Mouse (Mus musculus) cerebral cortex, adult 2 months (tissue): ENCODE measurements around the gene A2ml1.

Experiments
- WGBS: fragments of 180-500 bp; shearing (Covaris S2); methylation state at CpG from one replicate; pipeline ENCODE4 v1.1.7; 2018; 5-methylcytosine and 5-hydroxymethylcytosine counted together

A2ml1 gene

DNA sequence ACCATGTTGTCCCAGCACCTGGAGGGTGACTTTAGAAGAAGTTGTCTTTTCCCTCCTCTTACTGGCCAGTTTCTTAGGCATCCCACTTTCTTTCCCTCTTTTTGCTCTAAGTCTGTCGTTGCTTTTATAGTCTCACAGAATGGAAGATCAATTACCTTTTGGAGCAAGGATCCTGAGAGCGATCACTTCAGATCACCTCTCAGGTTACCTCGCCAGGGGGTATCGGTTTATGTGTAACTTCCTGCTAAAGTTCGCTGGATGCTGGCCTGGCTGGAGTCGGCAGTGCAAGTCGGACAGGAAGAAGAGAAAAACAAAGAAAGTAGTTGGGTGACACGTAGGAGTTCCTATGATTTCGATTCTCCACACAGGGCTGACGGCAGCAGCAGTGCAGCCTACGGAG is at the start of gene A2ml1:
A2ml1 (minus strand) TSS at position 101 of the 400 bp plus-strand sequence.
- WGBS: 79% methylated on average over 11 of the region's 11 CpGs

DNA sequence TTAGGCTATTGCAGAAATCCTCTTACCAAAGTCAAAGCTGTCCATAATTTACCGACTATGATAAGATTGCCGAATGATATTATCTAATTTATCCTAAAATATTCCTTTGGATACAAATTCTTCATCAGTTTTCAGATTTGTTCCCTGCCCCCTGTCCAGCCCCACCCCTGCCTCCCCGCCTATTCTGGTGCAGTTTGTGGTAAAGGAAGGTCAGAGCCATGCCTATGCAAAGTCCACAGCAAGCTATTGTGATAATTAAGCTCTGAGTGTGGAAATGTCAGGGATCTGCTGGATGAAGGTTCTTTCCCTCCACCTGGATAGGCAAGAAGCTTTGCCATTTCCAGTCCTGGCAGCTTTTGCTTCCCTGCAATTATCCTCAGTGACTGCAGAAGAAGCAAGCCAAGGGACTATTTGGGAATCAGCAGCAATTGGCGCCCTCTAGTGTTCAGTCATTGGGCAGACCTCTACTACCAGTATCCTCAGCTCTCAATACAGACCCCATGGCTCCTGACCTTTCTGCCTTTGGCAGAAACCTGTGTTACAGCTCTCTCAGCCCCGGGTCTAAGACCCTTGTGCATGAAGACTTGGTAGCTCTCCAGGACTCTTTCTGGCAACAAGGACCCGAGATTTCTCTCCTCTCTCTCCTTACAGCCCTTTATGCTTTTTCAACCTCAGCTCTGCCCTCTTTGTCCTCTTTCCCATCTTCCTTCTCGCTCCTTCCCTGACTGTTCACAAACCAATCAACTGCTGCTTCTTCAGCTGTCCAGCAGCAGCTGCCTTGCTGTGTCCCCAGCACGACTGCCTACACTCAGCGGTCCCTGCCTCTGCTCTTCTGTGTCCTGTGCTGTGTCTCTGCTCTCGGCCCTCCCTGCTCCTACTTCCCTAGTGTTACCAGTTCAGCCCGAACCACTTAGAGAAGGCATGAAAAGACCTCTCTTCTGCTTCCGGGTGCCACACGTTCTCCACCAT is 48.6 kb upstream of the A2ml1 start:
- WGBS: 39% methylated on average over 13 of the region's 13 CpGs

DNA sequence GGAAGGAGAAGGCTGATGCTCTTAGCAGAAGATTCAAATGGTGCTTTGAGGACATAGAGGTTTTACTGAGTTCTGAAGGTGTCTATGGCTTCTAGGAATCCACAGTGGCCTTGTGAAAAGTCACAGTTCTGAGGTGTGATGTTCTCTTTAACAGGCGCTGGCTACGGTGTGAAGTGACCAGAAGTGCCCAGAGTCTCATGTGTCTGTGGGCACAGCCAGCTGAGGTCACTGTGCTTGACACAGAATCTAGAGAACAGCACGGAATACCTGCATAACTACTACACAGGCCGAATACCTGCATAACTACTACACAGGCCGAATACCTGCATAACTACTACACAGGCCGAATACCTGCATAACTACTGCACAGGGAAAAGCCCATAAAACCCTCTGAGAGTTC is 43.8 kb upstream of the A2ml1 start:
- 99% methylated on average over 6 of the region's 6 CpGs for WGBS

- 48% methylated on average over 4 of the region's 4 CpGs for WGBS
Observed at GRCm38 (mm10) chr6:128624425-128624824, 43.0 kb upstream of the A2ml1 start.

DNA sequence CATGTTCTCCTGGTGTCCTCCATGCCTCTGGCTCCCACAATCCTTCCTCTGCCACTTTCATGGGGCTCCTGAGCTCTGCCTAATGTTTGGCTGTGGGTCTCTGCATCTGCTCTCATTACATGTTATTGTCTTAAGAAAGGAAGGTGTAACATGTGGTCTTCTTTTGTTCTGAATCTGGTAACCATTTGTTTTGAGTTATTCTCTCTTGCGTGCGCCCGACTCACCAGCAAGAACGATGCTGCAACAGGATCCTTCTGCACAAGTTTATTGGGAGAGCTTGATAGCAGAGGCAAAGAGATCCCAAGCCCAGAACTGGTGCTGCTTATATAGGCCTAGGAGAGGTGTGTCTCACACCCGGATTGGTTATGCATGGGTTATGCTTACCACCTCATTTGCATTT is 42.0 kb upstream of the A2ml1 start, which contains the start of gene Klrb1a:
Klrb1a (minus strand) TSS at position 101 of the 400 bp plus-strand sequence.
- 96% methylated on average over 5 of the region's 5 CpGs for WGBS

DNA sequence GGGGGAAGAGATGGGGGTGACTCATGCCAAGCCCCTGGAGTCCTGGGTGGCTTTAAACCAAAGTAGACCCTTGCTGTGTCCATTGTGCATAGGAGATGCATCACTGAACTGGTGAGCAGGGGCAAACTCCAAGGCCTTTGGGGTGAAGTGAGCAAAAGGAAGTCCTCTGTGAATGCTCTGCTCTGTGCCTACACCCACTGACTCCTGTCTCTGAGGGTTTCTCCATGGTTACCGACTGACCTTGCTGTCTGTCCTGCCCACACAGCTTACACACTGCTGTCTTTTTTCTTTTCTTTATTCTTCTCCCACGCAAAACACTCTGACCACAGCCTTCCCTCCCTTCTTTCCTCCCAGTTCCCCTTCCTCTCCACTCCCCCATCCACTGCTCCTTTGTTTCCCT is 41.3 kb upstream of the A2ml1 start:
- whole genome bisulfite sequencing: 47% methylated on average over 2 of the region's 2 CpGs

DNA sequence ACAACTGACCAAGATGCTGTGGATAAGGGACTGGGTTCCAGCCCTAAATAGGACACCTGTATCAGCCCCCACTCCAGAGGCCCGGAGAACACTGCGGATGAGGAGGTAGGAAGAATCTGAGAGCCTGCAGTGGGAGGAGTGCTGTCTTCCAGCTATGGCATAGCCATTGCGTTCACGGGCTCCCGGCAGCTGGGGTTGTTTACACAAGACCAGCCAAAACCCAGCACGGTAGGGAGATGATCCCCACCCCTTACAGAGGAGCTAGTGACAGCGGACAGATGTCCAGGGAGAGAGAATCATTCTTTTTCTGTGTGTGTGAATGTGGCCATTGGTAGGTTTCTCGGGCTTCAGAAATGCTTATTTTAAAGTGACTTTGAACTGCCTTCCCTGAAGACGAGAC is 24.9 kb upstream of the A2ml1 start:
- 66% methylated on average over 9 of the region's 9 CpGs for WGBS

GRCm38 (mm10) chr6:128604512-128604911 is 23.1 kb upstream of the A2ml1 start:
- WGBS: 23% methylated on average over 5 of the region's 5 CpGs

DNA sequence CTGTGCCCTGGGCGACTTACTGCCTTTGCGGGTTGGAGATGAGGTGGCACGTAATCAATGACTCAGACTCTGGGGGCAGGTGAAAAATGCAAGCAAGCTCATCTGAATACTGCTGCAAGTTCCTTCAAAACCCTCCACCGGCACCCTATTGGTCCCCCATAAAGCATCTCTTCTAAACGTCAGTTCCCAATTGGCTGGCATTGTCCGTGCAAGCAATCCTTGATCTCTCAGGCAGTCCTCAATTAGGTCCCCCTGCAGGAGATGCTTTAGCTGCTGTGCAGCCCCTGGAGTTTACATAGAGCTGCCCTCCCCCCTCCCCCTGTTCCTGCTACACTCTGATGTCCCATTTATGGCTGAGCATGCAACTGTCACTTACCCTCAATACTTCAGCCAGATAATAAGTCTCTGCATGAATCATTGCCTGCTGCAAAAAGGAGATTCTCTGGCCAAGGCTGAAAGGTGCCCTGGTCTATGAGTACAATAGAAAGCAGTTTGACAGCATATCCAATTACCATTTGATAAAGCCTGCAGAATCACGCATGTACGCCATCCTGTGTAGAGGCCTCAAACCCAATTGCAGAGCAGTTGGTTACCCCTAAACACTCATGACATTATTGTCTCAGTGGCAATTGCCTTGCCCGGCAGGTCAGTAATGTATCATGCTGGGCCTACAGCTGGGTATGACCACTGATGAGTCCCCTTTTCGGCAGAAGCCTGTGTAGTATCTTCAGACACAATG is 21.2 kb upstream of the A2ml1 start:
- 58% methylated on average over 10 of the region's 10 CpGs for WGBS

- WGBS: 34% methylated on average over 3 of the region's 3 CpGs
Observed at GRCm38 (mm10) chr6:128602026-128602425, 20.6 kb upstream of the A2ml1 start.

- WGBS: 64% methylated on average over 4 of the region's 4 CpGs
Observed at GRCm38 (mm10) chr6:128599555-128599954, 18.1 kb upstream of the A2ml1 start.

DNA sequence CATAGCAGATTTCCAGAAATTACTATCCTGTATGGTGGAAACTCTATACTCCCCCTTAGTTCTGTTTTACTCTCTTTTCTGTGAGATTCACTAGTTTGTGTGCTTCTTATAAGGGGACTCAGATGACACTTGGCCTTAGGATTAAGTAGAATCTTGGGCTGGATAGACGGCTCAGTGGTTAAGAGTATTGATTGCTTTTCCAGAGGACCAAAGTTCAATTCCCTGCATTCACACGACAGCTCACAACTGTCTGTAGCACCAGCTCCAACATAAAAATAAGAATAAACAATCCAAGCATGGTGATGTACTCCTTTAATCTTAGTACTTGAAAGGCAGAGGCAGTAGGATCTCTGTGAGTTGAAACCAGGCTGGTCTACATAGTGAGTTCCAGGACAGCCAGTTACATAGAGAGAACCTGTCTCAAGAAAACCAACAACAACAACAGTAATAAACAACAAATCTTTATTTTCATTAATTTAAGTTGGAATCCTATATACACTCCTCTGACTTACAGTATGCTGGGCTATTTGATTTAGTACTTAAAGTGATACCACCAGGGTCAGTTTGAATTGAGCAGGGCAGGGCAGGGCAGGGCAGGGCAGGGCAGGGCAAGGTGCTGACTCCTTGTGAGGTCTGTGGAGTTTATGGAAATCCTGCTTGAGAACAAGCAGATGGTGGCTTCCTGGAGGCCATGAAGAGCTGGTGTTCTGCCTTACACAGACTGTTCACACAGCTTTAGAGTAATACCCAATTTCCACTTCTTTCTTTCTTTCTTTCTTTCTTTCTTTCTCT is 17.0 kb upstream of the A2ml1 start:
- WGBS: 86% methylated on average over 2 of the region's 2 CpGs

GRCm38 (mm10) chr6:128597121-128597522 is 15.7 kb upstream of the A2ml1 start:
- WGBS: 11% methylated on average over 9 of the region's 9 CpGs

GRCm38 (mm10) chr6:128594651-128595050 is 13.2 kb upstream of the A2ml1 start:
- 80% methylated on average over 9 of the region's 9 CpGs for WGBS

- 65% methylated on average over 4 of the region's 4 CpGs for WGBS
Observed at GRCm38 (mm10) chr6:128589426-128589825, 8.0 kb upstream of the A2ml1 start.

GRCm38 (mm10) chr6:128587619-128588018 is 6.2 kb upstream of the A2ml1 start:
- 91% methylated on average over 6 of the region's 6 CpGs for WGBS

- 67% methylated on average over 11 of the region's 11 CpGs for WGBS
Observed at GRCm38 (mm10) chr6:128585642-128586245, 4.3 kb upstream of the A2ml1 start.

- WGBS: 34% methylated on average over 10 of the region's 10 CpGs
Observed at GRCm38 (mm10) chr6:128584070-128584660, 2.8 kb upstream of the A2ml1 start.

- 87% methylated on average over 9 of the region's 9 CpGs for WGBS
Observed at GRCm38 (mm10) chr6:128577301-128577700, 4.1 kb downstream of the A2ml1 start.

DNA sequence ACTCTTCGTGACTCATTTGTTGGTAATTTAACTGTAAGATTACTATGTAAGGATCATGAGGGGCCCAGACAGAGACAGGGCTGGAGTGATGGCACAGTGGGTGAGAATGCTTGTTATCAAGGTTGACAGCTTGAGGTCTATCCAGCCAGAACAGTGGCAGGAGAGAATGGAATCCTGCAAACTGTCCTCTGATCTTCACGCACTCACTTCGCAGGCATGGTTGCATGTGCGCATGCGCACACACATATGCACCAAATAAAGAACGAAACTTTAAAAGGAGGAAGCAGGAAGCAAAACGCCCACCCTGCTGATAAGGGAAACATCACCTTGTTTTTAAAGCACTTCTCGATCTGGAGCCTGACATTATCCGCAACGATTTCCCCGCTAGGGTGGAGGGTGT is 14.8 kb downstream of the A2ml1 start:
- WGBS: 94% methylated on average over 11 of the region's 11 CpGs

GRCm38 (mm10) chr6:128554049-128554448 is 27.4 kb downstream of the A2ml1 start:
- 88% methylated on average over 7 of the region's 7 CpGs for WGBS
